Mouse (Mus musculus): ENCODE results near the gene 2610001J05Rik. TPM values are rescaled to one million over a fixed set of nuclear protein-coding genes. Genes with fewer than 3 reads are reported as not detected.

The 2610001J05Rik gene
- total RNA-seq, 2 experiments from 2014 or later: 34.5 to 34.6 TPM

DNA sequence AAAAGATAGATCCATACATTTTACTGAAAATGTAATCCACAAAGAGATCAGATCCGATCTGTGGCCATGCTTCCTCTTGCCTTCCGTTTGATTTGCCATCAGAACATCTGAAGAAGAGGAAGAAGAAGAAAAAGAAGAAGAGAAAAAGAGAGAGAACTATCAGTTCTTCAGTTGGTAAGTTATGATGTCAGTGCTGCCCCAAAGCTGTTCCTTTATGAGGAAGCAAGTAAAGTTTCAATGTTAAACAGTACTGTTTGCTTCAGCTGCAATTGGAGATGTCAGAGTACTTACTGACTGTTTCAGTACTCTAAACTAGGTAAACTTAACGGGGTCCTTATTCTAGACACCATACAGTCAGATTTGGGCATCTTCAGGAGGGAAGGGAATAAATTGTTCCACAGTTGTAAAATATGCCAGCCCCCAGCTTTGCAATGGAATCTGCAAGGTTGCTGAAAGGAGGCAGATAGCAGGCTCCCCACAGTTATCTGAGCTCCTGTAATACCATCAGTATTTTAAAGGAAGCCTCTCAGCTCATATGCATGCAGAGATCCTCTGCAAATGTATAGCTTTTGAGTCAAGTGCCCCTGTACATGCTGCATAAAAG, 34.2 kb downstream of the 2610001J05Rik start:
- peak in 1 of 2 experiments; percentile 22 for DNase-seq (ENCODE audit: low spot score in 2 of 2)

DNA sequence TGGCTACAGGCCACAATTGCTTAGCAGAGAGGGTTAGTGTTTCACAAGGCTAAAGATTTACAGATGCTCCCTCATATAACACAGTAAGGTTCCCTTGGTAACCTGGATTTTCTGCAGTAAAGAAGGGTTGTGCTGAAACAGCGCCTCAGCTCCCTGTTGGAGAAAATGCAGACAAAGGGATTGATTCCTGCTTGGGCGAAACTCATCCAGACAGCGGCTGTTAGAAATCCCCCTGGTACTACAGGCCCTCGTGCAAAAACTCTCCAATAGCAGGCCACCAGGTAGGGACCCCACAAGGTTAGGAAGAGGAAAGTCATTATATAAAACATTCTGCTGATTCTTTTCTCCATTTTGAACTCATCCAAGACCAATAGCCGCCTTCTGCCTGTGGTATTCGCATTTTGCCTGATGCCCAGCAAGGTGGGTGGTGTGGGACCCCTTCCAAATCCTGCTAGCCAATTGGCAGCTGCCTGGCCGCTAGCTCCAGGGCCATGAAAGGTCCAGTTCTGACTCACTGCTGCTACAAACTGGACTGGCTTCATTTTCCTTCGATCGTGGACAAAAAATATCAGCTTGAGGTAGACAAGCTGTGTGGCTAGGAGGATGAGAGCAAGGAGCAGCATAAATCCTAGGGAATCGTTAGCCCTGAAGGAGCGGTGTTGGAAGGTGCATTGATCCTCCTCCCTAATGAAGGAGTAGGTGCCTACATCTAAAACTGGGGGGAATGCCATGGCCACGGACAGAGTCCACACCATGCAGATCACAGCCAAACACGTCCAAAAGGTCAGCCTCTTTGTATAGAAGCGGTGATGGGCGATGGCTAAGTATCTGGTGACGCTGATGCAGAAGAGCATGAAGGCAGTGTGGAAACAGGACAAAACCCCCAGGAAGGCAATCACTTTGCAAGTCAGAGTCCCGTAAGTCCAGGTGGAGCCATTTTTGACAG, 35.3 kb downstream of the 2610001J05Rik start:
- DNase-seq (ENCODE audit: low spot score in 2 of 2): peak; percentile 48 to 55

DNA sequence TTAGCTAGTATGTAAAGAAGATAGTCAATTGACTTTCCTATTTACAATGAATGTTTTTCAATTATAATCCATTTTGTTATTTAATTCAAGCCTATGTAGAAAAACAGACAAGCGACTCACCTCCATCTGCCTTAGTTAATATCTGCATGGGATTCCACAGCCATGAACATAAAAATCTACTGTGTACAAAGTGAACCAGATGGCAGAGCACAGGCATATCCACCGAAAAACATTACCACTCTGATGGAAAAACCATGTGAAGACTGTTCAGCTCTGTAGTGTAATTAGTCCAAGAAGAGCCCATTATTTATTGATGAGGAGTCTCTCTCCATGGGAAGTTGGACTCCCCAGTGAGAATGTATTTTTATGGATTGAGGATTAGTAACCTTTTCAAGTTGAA, 38.5 kb downstream of the 2610001J05Rik start:
- DNase-seq (ENCODE audit: low spot score in 2 of 2): peak in 1 of 2 experiments; percentile 35

DNA sequence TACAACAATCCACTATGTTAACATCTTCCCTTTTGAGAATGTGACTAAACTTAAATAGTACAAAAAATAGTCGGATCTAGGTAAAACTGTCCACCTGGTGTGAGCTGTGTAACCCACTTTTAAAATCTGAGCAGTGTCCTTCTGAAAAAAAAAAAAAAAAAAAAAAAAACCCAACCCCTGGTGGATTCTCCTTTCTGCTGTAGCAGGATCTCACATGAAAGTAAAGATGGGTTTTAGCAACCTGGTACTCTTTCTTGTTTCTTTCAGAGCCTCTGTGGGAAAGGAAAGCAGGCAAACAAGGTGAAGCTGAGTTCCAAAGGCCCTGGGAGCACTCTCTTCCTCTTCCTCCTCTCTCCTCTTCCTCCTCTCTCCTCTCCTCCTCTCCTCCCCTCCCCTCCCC, 42.4 kb downstream of the 2610001J05Rik start:
- DNase-seq (ENCODE audit: low spot score in 2 of 2): no peak

Other genes starting within 250 kb of the 2610001J05Rik start
- gene Bmt2, start 193.6 kb downstream of the 2610001J05Rik start, total RNA-seq (2021): 10 to 100 TPM; 22.4 to 22.8 TPM
- 10 to 100 TPM; 36.4 to 42.7 TPM for gene Gpr85, start 31.6 kb downstream of the 2610001J05Rik start, total RNA-seq (2021)

All from layer of hippocampus, postnatal 14 days (tissue).